Comparison of ENCODE assay signal across 12 mouse cellular contexts in genomic region chr3:96524914-96525313, GRCm38 (mm10). TPM values are rescaled to one million over a fixed set of nuclear protein-coding genes. Genes with fewer than 3 reads are reported as not detected.
DNase-seq lines count a peak whose midpoint lies in the region; TF ChIP-seq lines count a peak whose summit lies in the region.
"Had no signal": no experiment of that assay in that cellular context is flagged by ENCODE, and none has a peak within 500 bp of the region (broad histone marks: within the 10 kb centered on the region; RNA-seq: fewer than 3 reads in every experiment).

Hfe2 (plus strand) TSS chr3:96525172.

- intact Hi-C loops in heart, postnatal 14 days (cut with DNase I) = no loop called here

- H3K4me3 ChIP-seq in testis, adult 2 months (ENCODE audit: control insufficient read depth, low read depth, low read length) = peak within 1 kb of the TSS; percentile 54

- no peaks in the 10 kb centered on the region for H3K27me3 ChIP-seq in testis, adult 2 months (ENCODE audit: control insufficient read depth, insufficient read depth, low read length)

- H3K4me1 ChIP-seq in testis, adult 2 months (ENCODE audit: control insufficient read depth, insufficient read depth, low read length) = peaks cover 22% of the 10 kb centered on the region

- no peak for DNase-seq in testis, postnatal 14 days (ENCODE audit: low spot score)
- peak in 1 of 2 experiments; percentile 50 for DNase-seq in heart, adult 18-20 months
- peak in 1 of 2 experiments; percentile 21 for DNase-seq in heart, postnatal 14 days
- DNase-seq in kidney, adult 18-20 months = no peak
- DNase-seq in retina, postnatal 1 day = no peak
- no peak for DNase-seq in frontal cortex, adult 2 months (ENCODE audit: extremely low spot score in 1 of 2, low spot score in 1 of 2)
- DNase-seq: adrenal gland, postnatal 36 days; cerebellum, adult 2 months; embryo, embryonic 11 days; lung, postnatal 14 days had no signal

- no peak for TF ChIP-seq POLR2A in testis, adult 2 months (IDR thresholded peaks at IDR 0.05; ENCODE audit: control insufficient read depth, low read depth, low read length)

- no peaks in the 10 kb centered on the region for H3K36me3 ChIP-seq in testis, adult 2 months (ENCODE audit: control insufficient read depth, insufficient read depth, low read length)
- H3K36me3 ChIP-seq: forebrain, embryonic 10.5 days had no signal

- no peak for TF ChIP-seq CTCF in testis, adult 2 months (IDR thresholded peaks at IDR 0.05; ENCODE audit: control insufficient read depth, insufficient read depth, insufficient replicate concordance, low read depth, low read length)

- no peak within 1 kb of the TSS for H3K27ac ChIP-seq in testis, adult 2 months (ENCODE audit: control insufficient read depth, insufficient read depth, low read depth, low read length)
- H3K27ac ChIP-seq: forebrain, embryonic 10.5 days had no signal

RNA-seq across cellular contexts. Expression of gene Hfe2, which starts in this region (rescaled TPM):
- 7.8 and 9.0 TPM in 2 replicates for polyA plus RNA-seq in testis, adult 2 months (2012; rRNA removed)
- total RNA-seq in heart, adult 18-20 months (2021) = 100 to 1,000 TPM; 279 to 290 TPM
- 100 to 1,000 TPM; 219 to 221 TPM for total RNA-seq in heart, postnatal 14 days (2021)
- 0.60 and 1.1 TPM in 2 replicates for polyA plus RNA-seq in frontal cortex, adult 2 months (2012; rRNA removed)
- total RNA-seq: adrenal gland, postnatal 36 days had no signal
